Mouse (Mus musculus): ENCODE data around the gene Vwa8.
A peak's percentile ranks its signal among the peaks of the same experiment; 100 is the strongest.

Gene Vwa8

GRCm38 (mm10) chr14:79214660-79215249 is 365.9 kb downstream of the Vwa8 start:
- DNase-seq (ENCODE audit: low read depth, low spot score) = no peak

GRCm38 (mm10) chr14:79216366-79216765 is 367.5 kb downstream of the Vwa8 start:
- no peak for DNase-seq (ENCODE audit: low read depth, low spot score)

- DNase-seq (ENCODE audit: low read depth, low spot score) = no peak
These were observed 374.7 kb downstream of the Vwa8 start for GRCm38 (mm10) chr14:79223431-79224036.

GRCm38 (mm10) chr14:79225458-79225857 is 376.6 kb downstream of the Vwa8 start:
- DNase-seq (ENCODE audit: low read depth, low spot score) = no peak

- DNase-seq (ENCODE audit: low read depth, low spot score) = no peak
These were observed 377.2 kb downstream of the Vwa8 start for GRCm38 (mm10) chr14:79226056-79226455.

- no peak for DNase-seq (ENCODE audit: low read depth, low spot score)
These were observed 377.9 kb downstream of the Vwa8 start for GRCm38 (mm10) chr14:79226741-79227140.

GRCm38 (mm10) chr14:79227955-79228354 is 379.1 kb downstream of the Vwa8 start:
- no peak for DNase-seq (ENCODE audit: low read depth, low spot score)

- no peak for DNase-seq (ENCODE audit: low read depth, low spot score)
These were observed 382.8 kb downstream of the Vwa8 start for GRCm38 (mm10) chr14:79231677-79232076.

- no peak for DNase-seq (ENCODE audit: low read depth, low spot score)
These were observed 384.8 kb downstream of the Vwa8 start for GRCm38 (mm10) chr14:79233697-79234096.

GRCm38 (mm10) chr14:79234513-79234912 is 385.7 kb downstream of the Vwa8 start:
- DNase-seq (ENCODE audit: low read depth, low spot score) = no peak

- no peak for DNase-seq (ENCODE audit: low read depth, low spot score)
These were observed 386.3 kb downstream of the Vwa8 start for GRCm38 (mm10) chr14:79235157-79235556.

- DNase-seq (ENCODE audit: low read depth, low spot score) = no peak
These were observed 387.4 kb downstream of the Vwa8 start for GRCm38 (mm10) chr14:79236261-79236660.

GRCm38 (mm10) chr14:79239402-79239801 is 390.6 kb downstream of the Vwa8 start:
- no peak for DNase-seq (ENCODE audit: low read depth, low spot score)

- no peak for DNase-seq (ENCODE audit: low read depth, low spot score)
These were observed 392.3 kb downstream of the Vwa8 start for GRCm38 (mm10) chr14:79241057-79241570.

- DNase-seq (ENCODE audit: low read depth, low spot score) = no peak
These were observed 393.0 kb downstream of the Vwa8 start for GRCm38 (mm10) chr14:79241656-79242385.

- no peak for DNase-seq (ENCODE audit: low read depth, low spot score)
These were observed 393.5 kb downstream of the Vwa8 start for GRCm38 (mm10) chr14:79242386-79242720.

GRCm38 (mm10) chr14:79243038-79243883 is 394.4 kb downstream of the Vwa8 start:
- DNase-seq (ENCODE audit: low read depth, low spot score) = no peak

GRCm38 (mm10) chr14:79244571-79244970 is 395.7 kb downstream of the Vwa8 start:
- DNase-seq (ENCODE audit: low read depth, low spot score) = no peak

- peak; percentile 7 for DNase-seq (ENCODE audit: low read depth, low spot score)
These were observed 403.0 kb downstream of the Vwa8 start for GRCm38 (mm10) chr14:79251727-79252285.
